Mouse (Mus musculus) cerebellum, adult 2 months (tissue): ENCODE data around the gene Tcf7l2. TPM values are rescaled to one million over a fixed set of nuclear protein-coding genes. Genes with fewer than 3 reads are reported as not detected.

ENCODE experiments used
- DNase-seq, 2 experiments: peaks; one replicate each; pipeline ENCODE4 v3.0.0; 2021
- H3K27ac ChIP-seq: fragments of 200-500 bp; 2 replicates; pipeline ENCODE4 v1.5.1; 2012; ENCODE audit warnings: low read length, control low read depth, inconsistent platforms; ENCODE audit not compliant: insufficient read depth
- H3K27me3 ChIP-seq: fragments of 200-500 bp; 2 replicates; pipeline ENCODE4 v1.6.1; 2012; ENCODE audit warnings: inconsistent platforms, mild to moderate bottlenecking, low read length, moderate library complexity; ENCODE audit not compliant: control insufficient read depth, insufficient read depth
- H3K4me1 ChIP-seq: fragments of 200-500 bp; 2 replicates; pipeline ENCODE4 v1.6.1; 2011; ENCODE audit warnings: low read length; ENCODE audit not compliant: control insufficient read depth, insufficient read depth
- H3K4me3 ChIP-seq: fragments of 200-500 bp; replicated peaks from 2 replicates; pipeline ENCODE3; 2011; ENCODE audit warnings: mild to moderate bottlenecking, low read depth, low read length, control low read depth; ENCODE audit not compliant: insufficient read depth
- CTCF ChIP-seq: fragments of 200-500 bp; IDR thresholded peaks from 2 replicates; pipeline ENCODE4 v1.5.1; 2011; ENCODE audit warnings: low read depth, mild to moderate bottlenecking, control low read depth, low read length, moderate library complexity, borderline replicate concordance; ENCODE audit not compliant: insufficient read depth
- POLR2A ChIP-seq: fragments of 200-500 bp; IDR thresholded peaks from 2 replicates; pipeline ENCODE4 v1.6.1; 2011; ENCODE audit warnings: low read length, control low read depth, borderline replicate concordance; ENCODE audit not compliant: insufficient read depth
- WGBS: fragments of 180-500 bp; shearing (Covaris S2); methylation state at CpG from one replicate; pipeline ENCODE4 v1.1.7; 2018; 5-methylcytosine and 5-hydroxymethylcytosine counted together
- polyA plus RNA-seq: library from polyadenylated mRNA; depleted of rRNA; stranded (reverse); fragments of >200 nt; gene quantifications from 2 replicates; pipeline ENCODE4 v1.2.3, GENCODE M21; 2012

The Tcf7l2 gene
- polyA plus RNA-seq, 1 experiment: 23.3 TPM

DNA sequence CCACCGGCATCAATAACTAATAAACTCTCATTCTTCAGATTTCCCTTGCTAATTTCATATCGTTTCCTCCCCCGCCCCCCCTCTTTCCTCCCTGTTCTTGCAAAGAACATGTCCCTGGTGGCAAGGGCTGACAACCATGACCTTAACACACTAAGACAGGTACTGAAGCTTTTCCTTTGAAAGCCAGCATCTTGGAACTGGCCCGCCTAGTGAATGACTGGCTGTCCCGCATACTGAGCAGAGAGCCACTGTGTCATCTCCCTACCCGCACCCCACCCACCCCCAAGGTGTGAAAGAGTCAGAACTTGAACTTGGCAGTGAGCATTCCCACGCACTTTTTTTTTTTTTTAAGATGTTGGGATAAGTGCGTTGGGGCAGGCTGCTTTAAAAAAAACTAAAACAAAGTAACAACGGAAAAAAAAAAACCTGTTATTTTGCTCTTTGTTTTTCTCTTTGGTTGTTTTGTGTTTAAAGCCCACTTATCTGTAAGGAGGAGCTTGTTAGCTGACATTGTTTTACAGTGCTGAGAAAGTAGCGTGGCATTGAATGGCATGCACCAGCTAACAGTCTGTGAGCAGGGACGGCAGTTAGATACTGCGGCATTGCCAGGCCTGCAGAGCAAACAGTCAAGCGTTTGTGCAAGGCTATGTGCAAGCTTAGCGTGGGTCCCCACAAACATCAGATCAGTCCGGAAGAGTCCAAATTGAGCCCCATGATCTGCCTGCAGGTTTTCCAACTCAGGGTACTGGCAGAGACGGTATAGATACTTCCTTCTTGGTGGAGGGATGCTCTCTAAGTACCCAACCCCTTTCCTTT lies 185.4 kb downstream of the Tcf7l2 start:
- H3K4me1 ChIP-seq: no peaks in the 10 kb centered on the region
- DNase-seq: no peak
- WGBS: 77% methylated on average over 16 of the region's 16 CpGs
- TF ChIP-seq POLR2A: no peak
- no peak for TF ChIP-seq CTCF
- no peak overlapping the region for H3K27ac ChIP-seq
- no peaks in the 10 kb centered on the region for H3K27me3 ChIP-seq
- H3K4me3 ChIP-seq: no peak overlapping the region

DNA sequence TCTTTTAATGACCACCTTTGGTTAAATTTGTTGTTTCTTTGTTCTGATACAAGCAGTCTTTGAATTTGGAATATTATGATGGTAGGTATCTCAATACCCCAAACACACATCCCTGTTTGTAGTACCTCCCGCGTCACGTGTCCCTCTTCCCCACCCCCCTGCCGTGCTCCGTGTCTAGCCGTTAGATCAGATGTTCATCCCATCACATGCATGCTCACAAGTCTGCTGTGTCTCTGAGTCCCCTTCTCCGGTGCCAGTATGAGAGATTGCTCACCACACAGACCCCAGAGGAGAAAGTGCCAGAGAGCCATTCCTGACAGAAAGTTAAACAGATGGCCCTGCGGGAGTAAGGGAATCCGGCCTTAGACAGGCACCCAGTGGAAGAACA lies 186.0 kb downstream of the Tcf7l2 start:
- WGBS: 62% methylated on average over 9 of the region's 9 CpGs

DNA sequence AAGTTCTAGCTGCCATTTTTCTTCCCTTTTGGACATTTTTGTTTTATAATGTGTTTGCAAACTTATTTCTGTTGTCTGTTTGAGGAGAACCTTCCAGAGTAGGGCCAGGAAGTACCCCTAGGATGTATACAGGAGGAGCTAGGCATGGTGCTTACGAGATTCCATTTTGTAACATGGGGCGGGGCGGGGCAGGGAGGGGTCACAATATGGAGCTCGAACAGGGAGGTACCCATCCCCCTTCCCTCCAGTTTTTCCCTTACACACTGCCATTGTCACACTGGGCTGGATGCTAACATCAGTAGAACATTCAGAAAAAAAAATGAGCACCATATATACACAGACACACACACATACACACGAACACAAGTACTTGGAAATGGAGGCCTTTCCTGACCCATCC lies 187.1 kb downstream of the Tcf7l2 start:
- H3K27ac ChIP-seq: no peak overlapping the region
- TF ChIP-seq CTCF: no peak
- no peak for TF ChIP-seq POLR2A

More for the DNA sequence above, 186.0 kb downstream of the Tcf7l2 start:
- Histone ChIP-seq H3K27ac (no peak overlapping the region), H3K27me3 (no peaks in the 10 kb centered on the region), H3K4me1 (no peaks in the 10 kb centered on the region), H3K4me3 (no peak overlapping the region)
- no peak for TF ChIP-seq CTCF
- no peak for TF ChIP-seq POLR2A
- DNase-seq: no peak

DNA sequence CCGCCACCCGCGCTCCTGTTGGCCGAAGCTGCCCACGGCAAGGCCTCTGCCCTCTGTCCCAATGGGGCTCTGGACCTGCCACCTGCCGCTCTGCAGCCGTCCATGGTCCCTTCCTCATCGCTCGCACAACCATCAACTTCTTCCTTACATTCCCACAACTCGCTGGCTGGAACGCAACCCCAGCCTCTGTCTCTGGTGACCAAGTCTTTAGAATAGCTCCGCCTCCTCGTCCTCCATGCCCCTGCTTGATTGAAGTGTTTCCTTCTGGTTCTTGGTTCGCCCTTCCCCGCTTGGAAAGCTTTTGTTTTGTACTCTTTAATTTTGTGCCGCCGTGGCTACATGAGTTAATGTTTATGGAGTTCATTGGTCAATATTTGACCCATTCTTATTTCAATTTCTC lies 190.0 kb downstream of the Tcf7l2 start:
- H3K27ac ChIP-seq: no peak overlapping the region
- WGBS: 95% methylated on average over 17 of the region's 17 CpGs
- no peaks in the 10 kb centered on the region for H3K27me3 ChIP-seq

More for the DNA sequence above, 187.1 kb downstream of the Tcf7l2 start:
- WGBS: 96% methylated on average over 5 of the region's 5 CpGs
- no peaks in the 10 kb centered on the region for H3K4me1 ChIP-seq
- no peak for DNase-seq
- H3K27me3 ChIP-seq: no peaks in the 10 kb centered on the region
- no peak overlapping the region for H3K4me3 ChIP-seq

DNA sequence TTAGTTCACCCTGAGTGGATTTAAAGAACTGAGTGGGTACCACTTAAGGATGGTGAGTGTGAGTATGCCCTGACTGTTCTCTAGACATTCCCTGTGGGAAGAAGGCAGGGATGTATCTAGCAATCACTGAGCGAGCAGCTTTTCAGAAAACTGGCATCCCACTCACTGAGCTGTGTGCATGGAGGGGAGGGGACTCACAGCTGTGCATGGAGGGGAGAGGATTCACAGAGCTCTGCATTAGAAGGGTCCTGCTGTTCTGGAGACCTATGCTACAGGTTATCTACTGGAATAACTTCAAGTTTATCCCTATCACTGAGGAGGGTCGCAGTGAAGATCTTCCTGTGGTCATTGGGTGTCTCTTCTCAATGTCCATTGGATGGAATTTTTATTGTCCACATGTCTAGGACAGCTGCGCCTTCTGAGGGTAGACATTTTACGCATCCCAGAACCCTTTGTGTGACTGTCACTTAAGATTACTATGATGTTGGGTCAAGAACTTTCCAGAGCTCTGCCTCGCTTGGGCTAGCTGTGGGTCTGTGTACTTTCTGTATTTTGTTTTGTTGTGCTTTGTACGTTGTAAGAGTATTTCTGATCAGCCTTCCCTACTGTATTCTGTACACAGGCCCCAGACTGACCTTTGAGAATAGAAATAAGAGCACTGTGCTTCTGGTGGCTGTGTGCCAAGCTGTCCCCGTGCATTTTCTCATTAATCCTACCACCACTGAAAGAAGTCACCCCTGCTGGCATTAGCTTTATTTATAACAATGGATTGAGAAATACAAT lies 192.5 kb downstream of the Tcf7l2 start:
- no peak for TF ChIP-seq CTCF
- no peak for TF ChIP-seq POLR2A
- Histone ChIP-seq H3K4me3 (no peak overlapping the region), H3K27ac (no peak overlapping the region), H3K27me3 (no peaks in the 10 kb centered on the region), H3K4me1 (no peaks in the 10 kb centered on the region)
- 32% methylated on average over 7 of the region's 7 CpGs for WGBS
- no peak for DNase-seq

More for the DNA sequence above, 190.0 kb downstream of the Tcf7l2 start:
- TF ChIP-seq CTCF: no peak
- TF ChIP-seq POLR2A: no peak
- Histone ChIP-seq H3K4me3 (no peak overlapping the region), H3K4me1 (no peaks in the 10 kb centered on the region)
- DNase-seq: no peak

DNA sequence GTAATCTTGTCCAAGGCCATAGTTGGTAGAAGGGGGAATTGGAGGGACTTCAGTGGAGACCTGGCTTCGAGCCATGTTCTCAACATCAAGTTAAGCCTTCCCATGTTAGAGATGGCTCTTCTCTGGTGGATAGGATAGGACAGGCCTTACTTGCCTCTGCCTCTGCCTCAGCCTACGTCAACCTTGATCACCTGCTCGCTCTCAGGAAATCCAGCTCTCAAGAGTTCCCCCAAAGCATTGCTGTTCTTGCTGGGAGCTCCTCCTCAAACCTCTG lies 193.0 kb downstream of the Tcf7l2 start:
- Histone ChIP-seq H3K27ac (no peak overlapping the region), H3K27me3 (no peaks in the 10 kb centered on the region), H3K4me1 (no peaks in the 10 kb centered on the region), H3K4me3 (no peak overlapping the region)
- DNase-seq: no peak
- 52% methylated on average over 3 of the region's 3 CpGs for whole genome bisulfite sequencing
- TF ChIP-seq POLR2A (no peak), CTCF (no peak)

DNA sequence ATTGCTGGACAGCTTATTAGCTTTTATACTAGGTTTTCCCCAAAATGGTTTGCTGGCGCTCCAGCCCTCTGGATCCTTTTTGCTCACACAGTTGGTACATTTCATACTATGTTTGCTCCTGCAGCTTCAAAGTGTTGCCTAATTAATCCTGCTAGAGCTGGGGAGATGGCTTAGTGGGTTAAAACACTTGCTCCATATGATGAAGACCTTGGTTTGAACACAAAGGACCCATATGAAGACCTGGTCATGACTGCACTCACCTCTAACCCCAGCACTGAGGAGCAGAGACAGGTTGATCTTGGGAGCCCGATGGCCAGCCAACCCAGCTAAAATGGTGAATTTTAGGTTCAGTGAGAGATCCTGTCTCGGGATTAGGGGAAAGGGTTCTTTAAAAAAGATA lies 195.4 kb downstream of the Tcf7l2 start:
- 92% methylated on average over 3 of the region's 3 CpGs for WGBS
- no peak for DNase-seq
- TF ChIP-seq POLR2A (no peak), CTCF (no peak)

More for the DNA sequence above, 195.4 kb downstream of the Tcf7l2 start:
- Histone ChIP-seq H3K4me1 (no peaks in the 10 kb centered on the region; the same call in 1 of the 2 replicates), H3K27me3 (no peaks in the 10 kb centered on the region), H3K27ac (no peak overlapping the region), H3K4me3 (no peak overlapping the region)
